7 mouse cellular contexts compared by ENCODE assay signal in genomic region chr16:50736151-50737047, GRCm38 (mm10).
DNase-seq lines count a peak whose midpoint lies in the region; ATAC-seq and TF ChIP-seq lines count a peak whose summit lies in the region.

No protein-coding gene starts in this region.

- intact Hi-C loops in left cerebral cortex, postnatal 4 days (cut with DNase I): loop anchor here (5.0 to 10.0 kb wide), 4 partner anchors 212 to 1722 kb away; no protein-coding TSS in a partner anchor

- H3K27me3 ChIP-seq in embryonic facial prominence, embryonic 10.5 days (replicated peaks; ENCODE audit: low read depth, poor library complexity, severe bottlenecking): peaks cover 17% of the 10 kb centered on the region
- H3K27me3 ChIP-seq in intestine, postnatal 0 days (replicated peaks; ENCODE audit: control insufficient read depth, insufficient read depth, low read length): no peaks in the 10 kb centered on the region
- peaks cover 25% of the 10 kb centered on the region for H3K27me3 ChIP-seq in midbrain, embryonic 12.5 days
- H3K27me3 ChIP-seq in small intestine, adult 2 months (ENCODE audit: control insufficient read depth, insufficient read depth, low read length): no peaks in the 10 kb centered on the region

- peak overlapping the region; percentile 77 for H3K4me2 ChIP-seq in intestine, postnatal 0 days (replicated peaks; ENCODE audit: low read depth)
- H3K4me2 ChIP-seq in midbrain, embryonic 12.5 days (replicated peaks): peak overlapping the region; percentile 53

- no peaks in the 10 kb centered on the region for H3K9me3 ChIP-seq in embryonic facial prominence, embryonic 10.5 days
- no peaks in the 10 kb centered on the region for H3K9me3 ChIP-seq in intestine, postnatal 0 days (ENCODE audit: control insufficient read depth)
- H3K9me3 ChIP-seq in midbrain, embryonic 12.5 days: no peaks in the 10 kb centered on the region

- peak; percentile 76 for ATAC-seq in intestine, postnatal 0 days
- ATAC-seq in midbrain, embryonic 12.5 days (ENCODE audit: low FRiP score, low read depth): peak; percentile 87

- TF ChIP-seq POLR2A in small intestine, adult 2 months (IDR thresholded peaks at IDR 0.05; ENCODE audit: low read depth, low read length): no peak

- peaks cover 12% of the 10 kb centered on the region for H3K4me1 ChIP-seq in embryonic facial prominence, embryonic 10.5 days
- no peaks in the 10 kb centered on the region for H3K4me1 ChIP-seq in intestine, postnatal 0 days (replicated peaks; ENCODE audit: control insufficient read depth, insufficient read depth, low read length)
- peaks cover 5% of the 10 kb centered on the region; the same call in 1 of the 2 replicates for H3K4me1 ChIP-seq in midbrain, embryonic 12.5 days
- H3K4me1 ChIP-seq in small intestine, adult 2 months (ENCODE audit: control insufficient read depth, insufficient read depth, insufficient read length, low read length): peaks cover 8% of the 10 kb centered on the region; the same call in 1 of the 2 replicates

- peak overlapping the region; percentile 65 for H3K27ac ChIP-seq in embryonic facial prominence, embryonic 10.5 days (replicated peaks)
- peak overlapping the region; percentile 16; the same call in 1 of the 2 replicates for H3K27ac ChIP-seq in intestine, postnatal 0 days (ENCODE audit: low read depth, low read length)
- H3K27ac ChIP-seq in midbrain, embryonic 12.5 days (replicated peaks): no peak overlapping the region
- H3K27ac ChIP-seq in small intestine, adult 2 months (ENCODE audit: insufficient read depth, low read depth, low read length): peak overlapping the region; percentile 75

- TF ChIP-seq CTCF in intestine, postnatal 0 days (IDR thresholded peaks at IDR 0.05; ENCODE audit: low read depth): peak; percentile 99
- TF ChIP-seq CTCF in small intestine, adult 2 months (IDR thresholded peaks at IDR 0.05; ENCODE audit: extremely low read depth, insufficient read length, insufficient replicate concordance, low read depth, low read length): peak; percentile 99

- peak overlapping the region; percentile 55 for H3K4me3 ChIP-seq in embryonic facial prominence, embryonic 10.5 days
- peak overlapping the region; percentile 49 for H3K4me3 ChIP-seq in intestine, postnatal 0 days (ENCODE audit: low read depth, low read length)
- peak overlapping the region; percentile 39 for H3K4me3 ChIP-seq in midbrain, embryonic 12.5 days
- H3K4me3 ChIP-seq in small intestine, adult 2 months (ENCODE audit: low read depth, low read length): peak overlapping the region; percentile 57

- DNase-seq in adrenal gland, postnatal 10 days: peak; percentile 93
- DNase-seq in embryonic facial prominence, embryonic 10.5 days (ENCODE audit: low spot score): peak; percentile 91
- peak; percentile 77 for DNase-seq in gonadal fat pad, adult 2 months (ENCODE audit: low read depth)
- DNase-seq in left cerebral cortex, postnatal 4 days: peak; percentile 89

- H3K36me3 ChIP-seq in embryonic facial prominence, embryonic 10.5 days (replicated peaks): no peaks in the 10 kb centered on the region
- no peaks in the 10 kb centered on the region for H3K36me3 ChIP-seq in intestine, postnatal 0 days (ENCODE audit: control insufficient read depth, insufficient read depth)
- no peaks in the 10 kb centered on the region for H3K36me3 ChIP-seq in midbrain, embryonic 12.5 days
- no peaks in the 10 kb centered on the region for H3K36me3 ChIP-seq in small intestine, adult 2 months (ENCODE audit: control insufficient read depth, insufficient read depth, low read length)

- H3K9ac ChIP-seq in intestine, postnatal 0 days (ENCODE audit: low read depth, low read length): peak overlapping the region; percentile 18; the same call in 1 of the 2 replicates
- no peak overlapping the region for H3K9ac ChIP-seq in midbrain, embryonic 12.5 days (replicated peaks)

- WGBS in embryonic facial prominence, embryonic 10.5 days: 9% methylated on average over 21 of the region's 21 CpGs
- 6% methylated on average over 21 of the region's 21 CpGs for WGBS in intestine, postnatal 0 days
- WGBS in midbrain, embryonic 12.5 days: 10% methylated on average over 21 of the region's 21 CpGs
- WGBS in small intestine, adult 2 months: 4% methylated on average over 21 of the region's 21 CpGs
